Mouse (Mus musculus) T-helper 1 cell (primary cell): Measurements from ENCODE around the gene Pfdn6.
"Not testable (repeated sequence)": the region's sequence is repeated elsewhere in the genome, so short reads cannot be mapped to it uniquely, and the experiment has no call there.

ENCODE experiments used
- in situ Hi-C: fragments of 300-600 bp; cut with MboI, MseI; formaldehyde crosslinking; loops from one replicate; pipeline ENCODE4 v1.15.1; 2025; ENCODE audit warnings: high pct_unique_total_duplicates

Pfdn6 gene

GRCm38 (mm10) chr17:33940206-33940805 is at the start of gene Pfdn6, which contains the start of gene Wdr46:
Gene Pfdn6, minus strand, starts transcription at chr17:33940343.
Gene Wdr46, plus strand, starts transcription at chr17:33940660.
- in situ Hi-C loops: no loop called here

- in situ Hi-C loops: not testable (repeated sequence)
These were observed 42.0 kb upstream of the Pfdn6 start for GRCm38 (mm10) chr17:33982136-33982535.

- in situ Hi-C loops: not testable (repeated sequence)
These were observed 41.2 kb upstream of the Pfdn6 start for GRCm38 (mm10) chr17:33981192-33981909.

GRCm38 (mm10) chr17:33980181-33981035 is 40.3 kb upstream of the Pfdn6 start:
- in situ Hi-C loops: no loop called here

GRCm38 (mm10) chr17:33979512-33980050 is 39.4 kb upstream of the Pfdn6 start:
- in situ Hi-C loops: loop anchor here (10.0 kb wide), 1 partner anchor 1595 kb away; the partner anchor contains the start of gene Wiz

GRCm38 (mm10) chr17:33978631-33979031 is 38.5 kb upstream of the Pfdn6 start:
- in situ Hi-C loops: loop anchor here (10.0 kb wide), 1 partner anchor 1594 kb away; the partner anchor contains the start of gene Wiz

- in situ Hi-C loops: loop anchor here (10.0 kb wide), 1 partner anchor 1593 kb away; the partner anchor contains the start of gene Wiz
These were observed 37.9 kb upstream of the Pfdn6 start for GRCm38 (mm10) chr17:33977861-33978557.

DNA sequence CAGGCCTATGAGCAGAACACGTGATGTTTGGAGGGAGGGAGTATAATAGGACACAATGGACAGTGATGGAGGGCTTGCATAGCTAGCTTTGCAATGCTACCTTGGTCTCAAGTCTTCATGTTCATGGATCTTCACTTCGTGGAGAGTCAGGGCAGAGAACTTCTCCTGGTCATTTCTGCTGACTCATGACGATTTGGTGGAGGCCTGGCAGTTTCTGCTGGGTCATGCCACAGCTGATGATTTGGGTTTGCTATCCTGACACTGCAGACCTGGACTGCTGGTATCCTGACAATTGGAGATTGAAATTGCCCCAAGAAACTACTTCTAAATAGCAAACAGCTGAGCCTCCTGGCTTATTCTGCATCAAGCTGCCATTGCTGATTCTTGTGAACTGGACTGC is 33.4 kb upstream of the Pfdn6 start:
- in situ Hi-C loops: loop anchor here (5.0 to 10.0 kb wide), 2 partner anchors 34 to 1589 kb away; partner anchors contain the start of gene Wiz

GRCm38 (mm10) chr17:33972691-33973090 is 32.5 kb upstream of the Pfdn6 start:
- in situ Hi-C loops: loop anchor here (5.0 to 10.0 kb wide), 2 partner anchors 35 to 1588 kb away; partner anchors contain the start of gene Wiz

DNA sequence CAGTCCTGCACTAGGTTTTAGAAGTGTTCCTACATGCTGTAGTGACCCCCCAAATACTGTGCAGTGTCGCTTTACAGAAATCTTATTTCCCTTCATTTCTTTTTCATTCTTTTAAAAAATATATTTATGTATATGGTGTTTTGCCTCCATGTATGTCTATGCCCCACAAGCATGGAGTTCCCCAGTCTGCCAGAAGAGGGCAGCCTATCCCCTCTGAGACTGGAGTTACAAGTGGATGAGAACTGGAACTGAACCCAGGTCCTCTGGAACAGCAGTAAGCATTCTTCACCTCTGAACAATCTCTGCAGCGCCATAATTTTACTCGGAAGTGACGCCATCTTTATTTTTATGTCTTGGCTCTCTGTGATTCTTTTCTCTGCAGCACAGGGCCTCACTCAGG is 29.3 kb upstream of the Pfdn6 start:
- in situ Hi-C loops: no loop called here

DNA sequence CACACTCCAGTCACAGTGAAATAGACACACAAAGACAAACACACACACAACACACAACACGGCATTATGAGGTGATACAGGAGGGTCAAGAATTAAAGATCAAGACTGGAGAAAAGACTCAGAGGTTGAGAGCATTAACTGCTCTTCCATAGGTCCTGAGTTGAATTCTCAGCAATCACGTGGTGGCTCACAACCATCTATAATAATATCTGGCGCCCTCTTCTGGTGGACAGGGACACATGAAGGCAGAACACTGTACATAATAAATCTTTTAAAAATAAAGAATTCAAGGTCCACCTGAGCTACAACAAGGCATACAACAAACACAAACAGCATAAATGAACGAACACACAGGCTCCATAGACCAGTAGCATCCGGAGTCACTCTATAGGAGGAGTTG is 28.8 kb upstream of the Pfdn6 start:
- in situ Hi-C loops: no loop called here

DNA sequence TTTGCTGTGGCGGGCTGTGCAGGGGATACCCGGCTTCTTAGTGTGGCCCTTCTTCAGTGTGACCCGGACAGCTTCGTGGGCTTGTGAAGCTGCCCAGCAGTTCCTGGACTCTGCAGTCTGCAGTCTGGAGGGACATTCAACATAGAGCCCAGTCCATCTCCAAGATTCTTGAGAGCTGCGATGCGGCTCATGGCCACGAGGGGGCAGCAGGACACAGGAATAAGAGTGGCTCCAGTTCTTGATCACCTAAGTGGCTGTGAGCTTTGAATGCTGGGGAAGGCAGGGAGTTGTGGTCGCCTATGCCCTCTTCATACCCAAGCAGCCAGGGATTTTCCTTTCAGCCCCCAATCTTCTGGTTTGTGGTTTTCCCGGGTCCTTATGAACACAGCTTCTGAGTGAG is 28.3 kb upstream of the Pfdn6 start:
- in situ Hi-C loops: no loop called here

GRCm38 (mm10) chr17:33965846-33966550 is 25.9 kb upstream of the Pfdn6 start:
- in situ Hi-C loops: no loop called here

- in situ Hi-C loops: no loop called here
These were observed 25.1 kb upstream of the Pfdn6 start for GRCm38 (mm10) chr17:33965082-33965845.

DNA sequence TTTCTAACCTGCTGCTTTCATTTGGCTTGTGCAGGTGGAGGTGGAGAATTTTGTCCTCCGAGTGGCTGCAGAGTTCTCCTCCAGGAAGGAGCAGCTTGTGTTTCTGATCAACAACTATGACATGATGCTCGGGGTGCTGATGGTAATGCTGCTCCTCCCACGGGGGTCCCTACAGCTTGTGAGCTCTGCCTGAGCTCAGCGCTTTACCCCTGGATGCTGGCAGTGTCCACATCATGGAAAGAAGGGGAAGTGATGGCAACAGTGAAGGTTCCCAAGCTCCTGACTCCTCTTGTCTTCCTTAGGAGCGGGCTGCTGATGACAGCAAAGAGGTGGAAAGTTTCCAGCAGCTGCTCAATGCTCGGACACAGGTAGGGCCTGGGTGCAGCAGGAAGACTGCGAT is 22.7 kb upstream of the Pfdn6 start:
- in situ Hi-C loops: no loop called here

GRCm38 (mm10) chr17:33959948-33960347 is 19.8 kb upstream of the Pfdn6 start:
- in situ Hi-C loops: no loop called here

GRCm38 (mm10) chr17:33959135-33959534 is 19.0 kb upstream of the Pfdn6 start:
- in situ Hi-C loops: no loop called here

DNA sequence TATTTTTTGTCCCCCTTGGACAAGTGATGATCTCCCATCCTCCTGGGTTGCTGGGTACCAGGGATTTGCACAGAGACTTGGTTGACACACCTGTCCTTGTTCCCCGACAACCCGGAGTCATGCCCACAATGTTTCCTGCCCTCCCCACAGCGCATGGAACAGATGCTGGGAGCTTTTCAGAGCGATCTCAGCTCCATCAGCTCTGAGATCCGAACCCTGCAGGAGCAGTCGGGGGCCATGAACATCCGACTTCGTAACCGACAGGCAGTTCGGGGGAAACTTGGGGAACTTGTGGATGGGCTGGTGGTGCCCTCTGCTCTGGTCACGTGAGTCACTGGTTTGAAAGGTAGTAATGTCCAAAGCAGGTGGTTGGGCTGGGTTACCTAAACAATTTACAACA is 18.3 kb upstream of the Pfdn6 start:
- in situ Hi-C loops: no loop called here

- in situ Hi-C loops: no loop called here
These were observed 17.4 kb upstream of the Pfdn6 start for GRCm38 (mm10) chr17:33957493-33957892.

DNA sequence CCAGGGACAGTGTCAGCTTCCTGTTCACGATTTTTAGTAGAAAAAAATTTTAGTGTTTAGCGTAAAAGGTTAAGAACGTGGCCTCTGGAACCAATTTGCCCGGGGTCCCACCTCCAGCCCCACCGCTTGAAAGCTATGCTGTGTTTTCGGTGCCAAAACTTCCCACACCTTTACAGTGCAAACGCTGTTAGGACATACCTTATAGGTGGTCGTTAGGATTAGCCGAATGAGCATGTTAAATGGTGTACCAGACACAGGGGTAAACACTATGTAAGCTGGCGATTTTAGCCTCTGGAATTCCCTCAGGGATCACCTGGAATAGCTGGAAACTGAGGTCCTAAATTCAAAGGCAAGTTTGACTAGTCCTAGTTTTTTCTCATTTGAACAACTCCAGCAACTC is 16.2 kb upstream of the Pfdn6 start:
- in situ Hi-C loops: no loop called here
